Mouse (Mus musculus) midbrain, embryonic 11.5 days (tissue): ENCODE data around the gene Adgrf3. TPM values are rescaled to one million over a fixed set of nuclear protein-coding genes. Genes with fewer than 3 reads are reported as not detected.

Source experiments
- ATAC-seq: fragments of 200-750 bp; cut with Nextera tagmentation; 2 replicates; pipeline ENCODE4 v1.8.0; 2017; ENCODE audit warnings: moderate TSS enrichment, moderate library complexity; ENCODE audit not compliant: low FRiP score
- DNase-seq: peaks from one replicate; pipeline ENCODE4 v3.0.0; 2015; ENCODE audit warnings: low spot score; ENCODE audit errors: missing footprints
- H3K27ac ChIP-seq: fragments of 300-500 bp; sonication (generic); 2 replicates; pipeline ENCODE4 v1.5.1; 2014; ENCODE audit warnings: low read depth, low read length
- H3K27me3 ChIP-seq: fragments of 300-500 bp; sonication (generic); 2 replicates; pipeline ENCODE4 v1.6.1; 2014; ENCODE audit warnings: mild to moderate bottlenecking, low read length, moderate library complexity, mixed read lengths; ENCODE audit not compliant: control insufficient read depth, insufficient read depth
- H3K36me3 ChIP-seq: fragments of 300-500 bp; sonication (generic); 2 replicates; pipeline ENCODE4 v1.6.1; 2014; ENCODE audit warnings: mild to moderate bottlenecking, low read length, moderate library complexity, mixed read lengths; ENCODE audit not compliant: control insufficient read depth, insufficient read depth
- H3K4me1 ChIP-seq: fragments of 300-500 bp; sonication (generic); 2 replicates; pipeline ENCODE4 v1.6.1; 2014; ENCODE audit warnings: low read length; ENCODE audit not compliant: control insufficient read depth, insufficient read depth
- H3K4me2 ChIP-seq: fragments of 300-500 bp; sonication (generic); 2 replicates; pipeline ENCODE4 v1.6.1; 2014; ENCODE audit warnings: mild to moderate bottlenecking, moderate library complexity
- H3K4me3 ChIP-seq: fragments of 300-500 bp; sonication (generic); 2 replicates; pipeline ENCODE4 v1.5.1; 2014; ENCODE audit warnings: low read depth, low read length
- H3K9ac ChIP-seq: fragments of 300-500 bp; sonication (generic); 2 replicates; pipeline ENCODE4 v1.6.1; 2014; ENCODE audit warnings: low read length
- H3K9me3 ChIP-seq: fragments of 300-500 bp; sonication (generic); 2 replicates; pipeline ENCODE4 v1.6.1; 2016; ENCODE audit warnings: low read length; ENCODE audit not compliant: control insufficient read depth
- WGBS: fragments of 180-500 bp; shearing (Covaris S2); extraction: QIAGEN DNeasy Blood & Tissue Kit; methylation state at CpG from one replicate; pipeline ENCODE4 v1.1.7; 2014; 5-methylcytosine and 5-hydroxymethylcytosine counted together
- polyA plus RNA-seq: library from polyadenylated mRNA; unstranded; fragments of >200 nt; fragmentation: Nextera tagmentation; extraction: Ambion mirVana; gene quantifications from 2 replicates; pipeline ENCODE4 v1.2.1, GENCODE M21; 2014

Adgrf3 gene
- not detected in 2 replicates for polyA plus RNA-seq

DNA sequence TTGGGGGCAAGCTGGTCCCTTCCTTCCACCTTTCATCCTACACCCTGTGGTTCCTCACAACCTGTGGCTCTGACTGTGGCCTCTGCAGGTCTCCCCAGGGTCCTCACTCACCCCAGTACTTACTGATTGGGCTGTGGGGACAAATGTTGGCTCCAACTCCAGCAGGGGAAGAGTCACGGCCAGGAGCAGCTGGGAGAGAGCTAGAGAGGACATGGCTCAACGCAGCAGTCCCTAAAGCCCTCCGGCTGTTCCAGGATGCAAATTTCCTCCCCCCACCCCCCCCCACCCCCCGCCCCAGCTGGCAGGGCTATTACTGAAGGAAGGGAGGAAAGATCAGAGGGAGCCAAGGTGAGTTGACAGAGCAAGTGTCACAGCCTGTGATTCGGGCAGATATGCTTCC is at the start of gene Adgrf3:
Gene Adgrf3, minus strand, starts transcription at position 230 of the 400 bp plus-strand sequence.
- DNase-seq = no peak
- no peak within 1 kb of the TSS for H3K9ac ChIP-seq
- ATAC-seq = no peak
- H3K27me3 ChIP-seq = no peaks in the 10 kb centered on the region
- no peak within 1 kb of the TSS for H3K27ac ChIP-seq
- H3K9me3 ChIP-seq = no peaks in the 10 kb centered on the region
- H3K4me1 ChIP-seq = no peaks in the 10 kb centered on the region
- no peaks in the 10 kb centered on the region for H3K36me3 ChIP-seq
- H3K4me2 ChIP-seq = no peak within 1 kb of the TSS
- H3K4me3 ChIP-seq = no peak within 1 kb of the TSS
- WGBS = 52% methylated on average over 5 of the region's 5 CpGs

DNA sequence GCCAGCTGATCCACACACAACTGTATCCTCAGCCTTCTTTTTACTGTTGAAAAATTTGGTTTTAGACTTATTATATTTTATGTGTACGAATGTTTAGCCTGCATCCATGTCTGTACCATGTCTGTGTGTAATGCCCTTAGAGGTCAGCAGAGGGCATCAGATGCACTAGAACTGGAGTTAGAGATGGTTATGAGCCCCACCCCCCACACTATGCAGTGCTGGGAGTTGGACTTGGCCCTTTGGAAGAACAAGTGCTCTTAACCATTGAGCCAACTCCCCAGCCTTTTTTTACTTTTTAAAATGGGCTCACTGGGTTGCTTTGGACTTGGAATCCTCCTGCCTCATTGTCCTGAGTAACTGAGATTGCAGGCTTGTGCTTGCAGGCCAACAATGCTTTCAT is 42.1 kb upstream of the Adgrf3 start:
- no peak overlapping the region for H3K27ac ChIP-seq
- H3K4me3 ChIP-seq = no peak overlapping the region
- no peaks in the 10 kb centered on the region for H3K27me3 ChIP-seq
- H3K9ac ChIP-seq = no peak overlapping the region
- no peak for ATAC-seq
- 94% methylated on average over 1 of the region's 1 CpGs for WGBS
- no peaks in the 10 kb centered on the region for H3K9me3 ChIP-seq
- H3K4me1 ChIP-seq = no peaks in the 10 kb centered on the region
- no peak overlapping the region for H3K4me2 ChIP-seq
- no peak for DNase-seq
- peaks cover 3% of the 10 kb centered on the region; the same call in 1 of the 2 replicates for H3K36me3 ChIP-seq

DNA sequence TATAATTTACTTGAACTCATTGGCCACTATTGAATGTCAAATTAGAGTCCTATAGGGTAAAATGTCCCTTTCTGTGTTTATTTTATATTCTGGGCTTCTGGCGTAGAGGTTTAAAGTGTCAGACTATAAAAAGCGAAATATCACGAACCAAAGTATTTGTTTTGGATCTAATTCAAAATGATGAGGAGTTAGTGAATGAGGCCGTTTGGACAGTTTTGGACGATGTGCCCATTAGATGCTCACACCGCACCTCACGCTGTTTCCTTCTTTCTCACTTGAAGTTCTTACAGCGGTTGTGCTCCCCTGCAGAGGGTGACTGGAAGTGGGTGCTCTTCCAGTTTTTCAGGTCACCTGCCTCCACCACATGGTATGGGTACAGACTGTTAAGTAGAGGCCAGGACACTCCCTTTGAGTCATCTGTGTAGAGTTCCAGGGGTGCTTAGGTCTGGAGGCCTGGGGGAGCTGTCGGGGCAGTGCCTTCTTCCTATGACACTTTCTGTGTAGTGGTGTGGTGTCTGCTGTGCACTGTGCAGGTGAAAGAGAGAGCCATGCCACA is 40.4 kb upstream of the Adgrf3 start:
- Histone ChIP-seq H3K4me1 (no peaks in the 10 kb centered on the region), H3K9me3 (no peaks in the 10 kb centered on the region), H3K36me3 (no peaks in the 10 kb centered on the region), H3K27ac (no peak overlapping the region), H3K4me3 (no peak overlapping the region), H3K9ac (no peak overlapping the region), H3K27me3 (no peaks in the 10 kb centered on the region), H3K4me2 (no peak overlapping the region)
- 93% methylated on average over 9 of the region's 9 CpGs for WGBS
- ATAC-seq (no peak), DNase-seq (no peak)

DNA sequence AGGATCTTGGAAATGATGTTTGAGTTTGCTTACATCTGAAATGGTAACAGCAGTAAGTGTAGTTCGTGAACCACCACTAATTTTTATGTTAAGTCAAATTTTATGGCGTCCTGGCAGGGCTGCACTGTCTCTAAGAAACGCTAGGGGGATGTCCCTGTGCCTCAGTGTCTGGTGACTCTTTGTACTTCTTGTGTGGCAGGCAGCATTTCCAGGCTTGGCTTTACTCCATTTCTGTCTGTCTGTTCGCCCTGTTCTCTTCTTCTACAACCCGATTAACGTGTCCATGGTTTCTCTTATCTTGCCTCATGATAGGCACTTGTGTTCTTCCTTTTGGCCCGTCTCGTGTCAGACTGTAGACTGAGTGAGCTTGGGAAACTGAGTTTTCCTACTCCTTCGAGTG is 38.2 kb upstream of the Adgrf3 start:
- peak; percentile 75 for DNase-seq
- WGBS = 79% methylated on average over 9 of the region's 9 CpGs

DNA sequence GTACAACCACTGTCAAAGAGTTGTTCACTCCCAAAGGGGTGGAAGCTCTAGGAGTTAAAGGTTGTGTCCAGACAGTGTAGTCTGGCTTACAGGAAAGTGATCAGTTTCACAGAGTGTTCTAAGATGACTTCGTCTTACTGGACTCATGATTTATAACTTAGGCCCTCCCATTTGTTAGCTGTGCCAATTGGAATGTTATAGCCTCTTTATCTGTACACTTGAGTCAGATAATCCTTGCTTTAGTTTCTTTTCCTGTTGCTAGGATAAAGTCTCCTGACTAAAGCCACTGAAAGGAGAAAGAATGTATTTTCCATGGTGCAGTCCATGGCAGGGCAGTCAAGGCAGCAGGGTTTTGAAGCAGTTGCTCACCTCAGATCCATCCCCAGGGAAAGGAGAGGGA is 36.9 kb upstream of the Adgrf3 start:
- ATAC-seq (no peak), DNase-seq (peak; percentile 59)
- Histone ChIP-seq H3K36me3 (no peaks in the 10 kb centered on the region), H3K4me2 (no peak overlapping the region), H3K27me3 (no peaks in the 10 kb centered on the region), H3K4me3 (no peak overlapping the region), H3K9ac (no peak overlapping the region), H3K27ac (no peak overlapping the region), H3K9me3 (no peaks in the 10 kb centered on the region), H3K4me1 (no peaks in the 10 kb centered on the region)
- WGBS = 67% methylated on average over 1 of the region's 1 CpGs

More for the DNA sequence above, 38.2 kb upstream of the Adgrf3 start:
- Histone ChIP-seq H3K4me3 (no peak overlapping the region), H3K27ac (no peak overlapping the region), H3K36me3 (no peaks in the 10 kb centered on the region), H3K27me3 (no peaks in the 10 kb centered on the region), H3K4me1 (no peaks in the 10 kb centered on the region), H3K4me2 (no peak overlapping the region), H3K9me3 (no peaks in the 10 kb centered on the region), H3K9ac (no peak overlapping the region)
- no peak for ATAC-seq

DNA sequence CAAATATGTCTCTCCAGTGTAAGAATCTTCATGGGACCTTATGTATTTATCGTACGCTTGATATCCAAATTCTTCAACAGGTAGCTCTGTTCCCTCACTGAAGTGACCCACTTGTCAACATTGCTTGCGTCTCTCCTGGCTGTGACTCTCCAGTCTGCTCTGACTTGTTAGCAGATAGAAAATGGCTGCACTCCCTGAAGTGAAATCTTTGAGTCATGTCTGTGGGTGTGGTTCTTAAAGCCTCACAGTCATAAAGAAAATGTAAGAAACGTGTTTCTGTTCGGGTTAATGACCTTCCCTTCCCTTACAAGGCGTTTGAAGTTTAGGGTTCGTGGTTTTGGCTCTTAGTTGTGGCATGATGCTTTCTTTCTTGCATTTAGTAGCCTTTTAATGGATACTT is 35.0 kb upstream of the Adgrf3 start:
- no peaks in the 10 kb centered on the region for H3K36me3 ChIP-seq
- no peaks in the 10 kb centered on the region for H3K4me1 ChIP-seq
- no peak overlapping the region for H3K9ac ChIP-seq
- DNase-seq = peak; percentile 47
- WGBS = 93% methylated on average over 7 of the region's 7 CpGs
- H3K27me3 ChIP-seq = no peaks in the 10 kb centered on the region
- no peak for ATAC-seq
- no peak overlapping the region for H3K27ac ChIP-seq
- no peaks in the 10 kb centered on the region for H3K9me3 ChIP-seq
- H3K4me2 ChIP-seq = no peak overlapping the region
- H3K4me3 ChIP-seq = no peak overlapping the region

DNA sequence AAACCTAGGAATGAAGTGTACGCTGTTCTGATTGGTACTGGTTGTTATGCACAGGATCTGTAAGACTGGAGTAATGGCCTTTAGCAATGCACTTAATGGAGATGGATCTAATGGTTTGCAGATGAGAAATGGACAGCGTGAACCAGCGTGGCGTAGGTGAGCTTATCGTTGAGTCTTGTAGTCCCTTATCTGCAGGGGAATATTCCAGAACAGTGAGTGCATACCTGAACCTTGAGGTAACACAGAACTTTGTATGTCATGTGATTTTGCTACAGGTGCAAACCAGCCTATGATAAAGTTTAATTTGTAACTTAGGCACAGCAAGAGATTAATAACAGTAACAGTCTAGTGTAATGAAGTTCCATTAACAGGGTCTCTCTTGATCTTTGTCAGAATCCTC is 33.0 kb upstream of the Adgrf3 start:
- Histone ChIP-seq H3K9me3 (no peaks in the 10 kb centered on the region), H3K27ac (no peak overlapping the region), H3K9ac (no peak overlapping the region), H3K4me2 (no peak overlapping the region), H3K36me3 (no peaks in the 10 kb centered on the region), H3K4me3 (no peak overlapping the region), H3K4me1 (peaks cover 9% of the 10 kb centered on the region), H3K27me3 (no peaks in the 10 kb centered on the region)
- ATAC-seq = no peak
- 97% methylated on average over 5 of the region's 5 CpGs for WGBS
- DNase-seq = peak; percentile 72

DNA sequence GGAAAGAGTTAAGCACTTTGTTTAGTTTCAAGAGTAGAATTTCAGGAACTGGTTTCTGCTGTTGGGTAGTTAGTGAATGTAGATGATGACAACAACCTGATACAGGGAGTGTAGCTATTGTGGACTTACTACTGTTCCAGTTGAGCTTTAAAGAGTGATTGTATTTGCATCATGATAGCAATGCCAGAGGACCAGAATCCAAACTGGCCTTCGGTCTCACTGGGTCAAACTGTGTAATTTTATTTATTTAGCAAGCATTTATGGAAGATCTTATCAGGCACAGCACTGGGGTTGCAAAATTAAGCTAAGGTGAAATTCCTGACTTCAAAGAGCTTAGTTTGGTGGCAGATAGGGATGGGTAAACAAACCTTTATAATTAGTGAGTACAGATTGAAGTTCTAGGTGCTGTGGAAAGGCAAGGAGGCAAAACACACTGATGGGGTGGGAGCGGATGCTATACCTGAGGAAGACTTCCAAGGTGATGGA is 30.2 kb upstream of the Adgrf3 start:
- H3K9me3 ChIP-seq = no peaks in the 10 kb centered on the region
- H3K9ac ChIP-seq = no peak overlapping the region
- DNase-seq = no peak
- H3K36me3 ChIP-seq = no peaks in the 10 kb centered on the region
- no peak for ATAC-seq
- 99% methylated on average over 2 of the region's 2 CpGs for WGBS
- no peak overlapping the region for H3K27ac ChIP-seq
- peaks cover 13% of the 10 kb centered on the region for H3K4me1 ChIP-seq
- no peaks in the 10 kb centered on the region for H3K27me3 ChIP-seq
- no peak overlapping the region for H3K4me2 ChIP-seq
- no peak overlapping the region for H3K4me3 ChIP-seq

DNA sequence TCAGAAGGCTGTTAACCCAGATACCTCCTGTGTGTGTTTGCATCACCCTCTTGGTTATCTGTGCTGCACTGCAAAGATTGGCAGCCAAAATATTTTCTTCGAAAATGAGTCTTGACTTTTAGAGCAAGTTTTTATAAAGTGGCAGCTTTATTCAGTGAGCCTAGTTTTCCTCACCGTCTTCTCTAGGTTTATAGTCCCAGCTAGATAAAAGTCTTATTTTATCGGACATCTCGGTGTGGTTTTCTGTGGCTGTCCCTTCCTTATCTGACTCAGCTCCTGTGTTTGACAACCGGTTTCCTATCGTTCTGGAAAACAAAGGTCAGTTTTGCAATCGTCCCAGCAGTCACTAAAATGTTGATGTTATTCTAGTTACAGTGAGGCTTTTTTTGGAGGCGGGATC is 28.5 kb upstream of the Adgrf3 start:
- no peak overlapping the region for H3K9ac ChIP-seq
- ATAC-seq = no peak

More for the DNA sequence above, 28.5 kb upstream of the Adgrf3 start:
- peak; percentile 81 for DNase-seq
- Histone ChIP-seq H3K4me1 (peaks cover 13% of the 10 kb centered on the region), H3K4me3 (peak overlapping the region; percentile 80; the same call in 1 of the 2 replicates), H3K36me3 (no peaks in the 10 kb centered on the region), H3K9me3 (no peaks in the 10 kb centered on the region), H3K27ac (no peak overlapping the region), H3K4me2 (peak overlapping the region; percentile 83; the same call in 1 of the 2 replicates), H3K27me3 (no peaks in the 10 kb centered on the region)
- 81% methylated on average over 8 of the region's 8 CpGs for WGBS
